Mouse (Mus musculus) thymus, adult 2 months (tissue): Measurements from ENCODE around the gene Arhgap40. TPM values are rescaled to one million over a fixed set of nuclear protein-coding genes. Genes with fewer than 3 reads are reported as not detected.

Experiments used
- DNase-seq: peaks from one replicate; pipeline ENCODE4 v3.0.0; 2021
- H3K27ac ChIP-seq: fragments of 200-500 bp; 2 replicates; pipeline ENCODE4 v1.5.1; 2012; ENCODE audit warnings: low read length, control low read depth; ENCODE audit not compliant: control insufficient read depth, insufficient read depth
- H3K27me3 ChIP-seq: fragments of 200-500 bp; 2 replicates; pipeline ENCODE4 v1.6.1; 2012; ENCODE audit warnings: mild to moderate bottlenecking, low read length, moderate library complexity, mixed read lengths; ENCODE audit not compliant: control insufficient read depth, insufficient read depth
- H3K36me3 ChIP-seq: fragments of 200-500 bp; 2 replicates; pipeline ENCODE4 v1.6.1; 2012; ENCODE audit warnings: mild to moderate bottlenecking, low read length, moderate library complexity; ENCODE audit not compliant: control insufficient read depth, insufficient read depth
- H3K4me1 ChIP-seq: fragments of 200-500 bp; replicated peaks from 2 replicates; pipeline ENCODE4 v1.6.1; 2012; ENCODE audit warnings: low read length; ENCODE audit not compliant: control insufficient read depth, insufficient read depth
- H3K4me3 ChIP-seq: fragments of 200-500 bp; 2 replicates; pipeline ENCODE4 v1.5.1; 2012; ENCODE audit warnings: mild to moderate bottlenecking, low read length, control low read depth, moderate library complexity; ENCODE audit not compliant: control insufficient read depth, insufficient read depth
- CTCF ChIP-seq: fragments of 200-500 bp; IDR thresholded peaks from 2 replicates; pipeline ENCODE4 v1.5.1; 2012; ENCODE audit warnings: mild to moderate bottlenecking, control low read depth, low read length, moderate library complexity, borderline replicate concordance; ENCODE audit not compliant: control insufficient read depth, poor library complexity, insufficient read depth; ENCODE audit errors: extremely low read depth
- POLR2A ChIP-seq: fragments of 200-500 bp; IDR thresholded peaks from 2 replicates; pipeline ENCODE4 v1.6.1; 2012; ENCODE audit warnings: mild to moderate bottlenecking, low read length, control low read depth, moderate library complexity; ENCODE audit not compliant: control insufficient read depth, poor library complexity, insufficient read depth; ENCODE audit errors: extremely low read depth
- WGBS: fragments of 180-500 bp; shearing (Covaris S2); methylation state at CpG from one replicate; pipeline ENCODE4 v1.1.7; 2018; 5-methylcytosine and 5-hydroxymethylcytosine counted together
- polyA plus RNA-seq: library from polyadenylated mRNA; depleted of rRNA; stranded (reverse); fragments of >200 nt; gene quantifications from 2 replicates; pipeline ENCODE4 v1.2.3, GENCODE M21; 2012

Arhgap40 gene
- polyA plus RNA-seq, 1 experiment, result 0.24 TPM

DNA sequence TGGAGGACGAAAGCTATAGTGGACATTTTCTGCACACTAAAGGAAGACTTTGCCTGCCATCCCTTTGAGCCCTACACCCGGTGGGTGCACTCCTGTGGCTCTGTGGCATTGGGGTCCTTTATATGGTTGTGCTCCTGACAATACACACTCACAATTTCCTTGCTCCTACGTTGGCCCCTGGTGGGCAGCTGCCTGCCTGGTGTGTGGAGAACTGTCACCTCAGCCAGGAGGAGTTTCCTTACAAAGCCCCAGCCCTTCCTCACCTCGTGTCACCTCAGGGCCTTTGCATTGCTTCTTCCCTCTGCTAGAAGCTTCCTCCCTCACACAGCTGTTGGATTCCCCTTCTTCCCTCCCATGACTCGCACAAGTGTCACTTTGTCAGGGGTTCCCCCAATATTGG, 6.1 kb upstream of the Arhgap40 start:
- no peaks in the 10 kb centered on the region for H3K36me3 ChIP-seq
- WGBS, result 72% methylated on average over 5 of the region's 5 CpGs
- no peak for TF ChIP-seq CTCF
- H3K4me1 ChIP-seq, result no peaks in the 10 kb centered on the region
- DNase-seq, result no peak
- no peaks in the 10 kb centered on the region for H3K27me3 ChIP-seq
- H3K27ac ChIP-seq, result no peak overlapping the region
- H3K4me3 ChIP-seq, result no peak overlapping the region

DNA sequence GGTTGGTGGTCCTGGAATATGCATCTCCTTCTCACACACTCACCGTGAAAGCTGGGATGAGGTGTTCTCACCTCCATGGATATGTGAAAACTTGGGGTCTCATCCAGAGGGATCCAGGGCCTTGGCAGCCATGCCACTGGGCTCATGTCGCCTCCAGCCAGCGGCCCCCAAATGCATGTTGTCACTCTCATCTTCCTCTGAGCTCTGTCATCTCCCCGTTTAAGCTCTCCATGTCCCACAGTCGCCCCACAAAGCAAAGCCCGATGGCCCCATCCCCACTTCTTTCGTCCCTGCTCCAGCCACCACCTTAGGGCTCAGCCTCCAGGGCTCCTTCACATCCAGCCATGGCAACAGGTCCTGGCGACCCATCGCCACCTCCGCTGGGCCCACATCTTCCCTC, 5.5 kb upstream of the Arhgap40 start:
- Histone ChIP-seq H3K36me3 (no peaks in the 10 kb centered on the region), H3K4me1 (no peaks in the 10 kb centered on the region), H3K4me3 (no peak overlapping the region), H3K27ac (no peak overlapping the region), H3K27me3 (no peaks in the 10 kb centered on the region)
- DNase-seq, result no peak
- 98% methylated on average over 10 of the region's 10 CpGs for WGBS
- no peak for TF ChIP-seq POLR2A
- TF ChIP-seq CTCF, result no peak

DNA sequence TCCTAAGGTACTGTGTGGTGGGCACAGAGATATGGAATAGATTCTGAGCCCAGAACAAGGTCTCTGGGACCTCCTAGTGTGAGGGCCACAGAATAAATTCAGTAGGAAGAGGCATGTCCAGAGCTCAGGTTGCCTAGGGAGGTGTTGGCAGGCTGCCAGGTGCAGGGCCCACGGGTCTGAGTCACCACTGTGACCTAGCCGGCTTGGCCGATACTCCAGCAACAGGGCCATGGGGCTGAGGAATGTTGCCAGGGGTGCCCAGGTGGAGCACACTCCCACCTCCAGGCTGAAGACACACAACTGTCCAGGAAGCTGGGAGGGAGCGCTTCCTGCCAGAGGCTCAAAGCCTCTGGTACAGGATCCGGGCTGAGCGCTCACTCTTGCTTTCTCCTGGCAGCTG, 1.9 kb upstream of the Arhgap40 start:
- 73% methylated on average over 6 of the region's 6 CpGs for WGBS
- no peaks in the 10 kb centered on the region for H3K27me3 ChIP-seq
- no peak overlapping the region for H3K4me3 ChIP-seq
- no peak for DNase-seq
- no peaks in the 10 kb centered on the region for H3K36me3 ChIP-seq
- no peaks in the 10 kb centered on the region for H3K4me1 ChIP-seq
- TF ChIP-seq POLR2A (no peak), CTCF (no peak)
- H3K27ac ChIP-seq, result no peak overlapping the region

DNA sequence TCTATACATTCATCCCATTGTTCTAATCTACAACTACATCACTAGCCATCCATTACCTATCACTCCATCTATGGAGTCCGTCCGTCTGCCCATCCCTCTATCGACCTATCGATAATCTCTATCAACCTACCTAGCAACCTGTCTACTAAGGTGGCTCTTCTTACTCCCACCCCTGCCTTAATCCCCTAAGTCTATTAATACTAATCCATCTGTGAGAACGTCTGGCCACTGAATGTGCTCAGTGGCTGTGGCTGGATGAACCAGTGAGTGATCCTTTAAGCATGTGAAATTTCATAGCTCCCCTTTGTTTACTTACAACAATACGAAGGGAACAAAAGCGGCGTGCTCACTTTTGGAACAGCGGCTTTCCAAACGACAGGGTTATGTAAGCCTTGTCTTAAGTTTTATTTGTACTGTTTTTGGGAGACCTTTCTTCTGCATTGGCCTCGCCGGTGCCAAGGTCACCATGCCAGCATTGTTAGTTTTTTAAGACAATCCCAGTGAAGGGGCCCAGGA, 1.3 kb downstream of the Arhgap40 start:
- no peak for DNase-seq
- no peaks in the 10 kb centered on the region for H3K27me3 ChIP-seq
- H3K27ac ChIP-seq, result no peak overlapping the region
- no peak overlapping the region for H3K4me3 ChIP-seq
- no peak for TF ChIP-seq CTCF
- TF ChIP-seq POLR2A, result no peak
- no peaks in the 10 kb centered on the region for H3K36me3 ChIP-seq
- 91% methylated on average over 12 of the region's 12 CpGs for WGBS
- no peaks in the 10 kb centered on the region for H3K4me1 ChIP-seq

DNA sequence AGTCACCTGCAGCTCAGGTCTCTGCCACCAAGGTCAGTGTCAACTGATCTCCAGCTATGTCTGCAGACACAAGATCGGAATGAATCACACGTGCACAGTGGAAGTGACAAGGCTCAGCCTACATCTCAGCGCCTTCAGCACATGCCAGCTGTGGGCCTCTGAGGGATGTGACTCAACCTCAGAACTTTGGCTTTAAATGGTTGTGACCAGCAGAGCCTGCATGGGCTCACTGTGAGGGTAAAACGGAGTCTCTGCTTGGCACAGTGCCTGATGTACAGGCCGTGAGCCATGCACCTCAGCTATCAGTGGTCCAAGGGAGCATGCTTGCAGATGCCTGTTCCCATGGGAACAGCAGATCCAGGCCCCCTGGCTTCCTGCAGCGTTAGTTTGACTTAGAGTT, 6.0 kb downstream of the Arhgap40 start:
- TF ChIP-seq CTCF, result no peak
- TF ChIP-seq POLR2A, result no peak
- Histone ChIP-seq H3K27ac (no peak overlapping the region), H3K4me1 (no peaks in the 10 kb centered on the region), H3K27me3 (no peaks in the 10 kb centered on the region), H3K4me3 (no peak overlapping the region), H3K36me3 (no peaks in the 10 kb centered on the region)
- DNase-seq, result no peak
- 81% methylated on average over 6 of the region's 6 CpGs for WGBS

DNA sequence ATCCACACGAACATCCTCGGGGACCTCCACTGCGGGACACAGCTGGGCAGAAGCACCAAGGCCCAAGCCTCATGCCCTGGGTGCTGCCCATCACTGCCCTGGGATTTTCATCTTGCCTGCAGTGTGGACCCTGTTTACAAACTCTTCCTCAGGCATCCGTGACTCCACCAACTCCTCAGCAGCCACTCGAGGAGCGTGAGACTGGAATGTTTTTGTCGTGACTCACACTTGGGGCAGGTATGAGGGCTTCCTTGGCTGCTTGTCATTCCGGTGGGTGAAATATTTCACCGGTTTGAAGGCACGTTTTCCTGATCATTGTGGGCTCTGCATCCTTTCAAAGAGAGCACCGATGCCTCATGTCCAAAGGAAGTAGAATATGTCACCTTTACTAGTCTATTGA, 6.5 kb downstream of the Arhgap40 start:
- WGBS, result 87% methylated on average over 11 of the region's 11 CpGs

DNA sequence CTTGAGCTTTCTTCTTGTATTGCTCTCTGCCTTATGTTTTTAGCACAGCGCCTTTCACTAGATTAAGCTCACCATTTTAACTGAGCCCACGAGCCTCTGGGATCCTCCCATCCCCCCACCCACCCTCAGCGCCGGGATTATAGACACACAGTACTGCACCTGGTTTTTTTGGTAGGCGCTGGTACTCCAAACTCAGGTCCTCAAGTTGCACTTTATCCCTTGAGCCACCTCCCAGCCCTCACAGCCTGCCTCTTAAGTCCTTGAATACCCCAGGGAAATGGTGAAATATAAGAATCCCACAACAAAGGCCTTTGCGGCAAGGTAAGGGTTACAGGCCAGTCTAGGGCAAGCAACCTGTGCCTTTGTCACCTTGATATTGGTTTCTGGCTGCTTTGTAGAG, 7.2 kb downstream of the Arhgap40 start:
- WGBS, result 85% methylated on average over 6 of the region's 6 CpGs
- no peak for TF ChIP-seq CTCF
- no peak for TF ChIP-seq POLR2A
- Histone ChIP-seq H3K36me3 (no peaks in the 10 kb centered on the region), H3K27ac (no peak overlapping the region), H3K27me3 (no peaks in the 10 kb centered on the region), H3K4me1 (no peaks in the 10 kb centered on the region), H3K4me3 (no peak overlapping the region)
- DNase-seq, result no peak

More for the DNA sequence above, 6.5 kb downstream of the Arhgap40 start:
- no peak overlapping the region for H3K4me3 ChIP-seq
- no peaks in the 10 kb centered on the region for H3K4me1 ChIP-seq
- no peak for DNase-seq
- H3K27ac ChIP-seq, result no peak overlapping the region
- no peaks in the 10 kb centered on the region for H3K27me3 ChIP-seq
- H3K36me3 ChIP-seq, result no peaks in the 10 kb centered on the region
- TF ChIP-seq CTCF (no peak), POLR2A (no peak)
